Mouse (Mus musculus): ENCODE data around the gene Pitpnb. TPM values are rescaled to one million over a fixed set of nuclear protein-coding genes. Genes with fewer than 3 reads are reported as not detected.
A peak's percentile ranks its signal among the peaks of the same experiment; 100 is the strongest.

The Pitpnb gene
- total and polyA plus RNA-seq, 3 experiments = 14.9 to 85.7 (median 16.2) TPM

GRCm38 (mm10) chr5:111335939-111336691 is 5.6 kb downstream of the Pitpnb start:
- no peak overlapping the region for H3K27ac ChIP-seq (ENCODE audit: insufficient read depth, low read depth)
- dilution Hi-C loops (cut with MboI; ENCODE audit: extremely low pct_ligation_motif_present, extremely low pct_unique_long_range_greater_than_20kb, low sequenced_read_pairs) (no loop called here), in situ Hi-C loops (cut with MboI; ENCODE audit: low pct_ligation_motif_present, low pct_unique_long_range_greater_than_20kb, low sequenced_read_pairs) (no loop called here)
- no peak overlapping the region for H3K9ac ChIP-seq (ENCODE audit: insufficient read depth, low read depth)
- H3K36me3 ChIP-seq (replicated peaks in 1 of 2; ENCODE audit: control insufficient read depth in 1 of 2, insufficient read depth in 1 of 2, low read length in 1 of 2) = peaks cover 25 to 75% of the 10 kb centered on the region in 2 experiments
- peaks cover 68% of the 10 kb centered on the region for H3K79me2 ChIP-seq (replicated peaks; ENCODE audit: control insufficient read depth, extremely low read depth, insufficient read depth, poor library complexity, severe bottlenecking)
- H3K9me3 ChIP-seq (replicated peaks; ENCODE audit: low read length) = no peaks in the 10 kb centered on the region
- no peak overlapping the region for H3K4me2 ChIP-seq (ENCODE audit: insufficient read depth, low read depth, poor library complexity, severe bottlenecking)
- H3K4me3 ChIP-seq (replicated peaks in 1 of 3; ENCODE audit: low read depth in 2 of 3, low read length in 2 of 3, poor library complexity in 1 of 3) = no peak overlapping the region
- H3K4me1 ChIP-seq (ENCODE audit: control insufficient read depth in 1 of 2, insufficient read depth in 2 of 2) = peaks cover 0 to 22% of the 10 kb centered on the region in 2 experiments; a peak in 2 of 4 replicates
- DNase-seq (ENCODE audit: extremely low read depth) = no peak
- TF ChIP-seq RCOR1 (conservative IDR thresholded peaks at IDR 0.05; ENCODE audit: low read depth, low read length) (no peak), SIN3A (IDR thresholded peaks at IDR 0.05; ENCODE audit: low read length) (no peak)
- no peaks in the 10 kb centered on the region for H3K27me3 ChIP-seq (replicated peaks)

- Histone ChIP-seq H3K4me2 (ENCODE audit: insufficient read depth, low read depth, poor library complexity, severe bottlenecking) (no peak overlapping the region), H3K4me3 (replicated peaks in 1 of 3; ENCODE audit: low read depth in 2 of 3, low read length in 2 of 3, poor library complexity in 1 of 3) (no peak overlapping the region), H3K36me3 (replicated peaks in 1 of 2; ENCODE audit: control insufficient read depth in 1 of 2, insufficient read depth in 1 of 2, low read length in 1 of 2) (peaks cover 56 to 97% of the 10 kb centered on the region in 2 experiments), H3K9ac (ENCODE audit: insufficient read depth, low read depth) (no peak overlapping the region), H3K27me3 (replicated peaks) (no peaks in the 10 kb centered on the region), H3K4me1 (ENCODE audit: control insufficient read depth in 1 of 2, insufficient read depth in 2 of 2) (0 out of 4 replicates have a peak, but pooled peaks cover 0 to 3% of the 10 kb centered on the region in 2 experiments), H3K9me3 (replicated peaks; ENCODE audit: low read length) (no peaks in the 10 kb centered on the region), H3K79me2 (replicated peaks; ENCODE audit: control insufficient read depth, extremely low read depth, insufficient read depth, poor library complexity, severe bottlenecking) (peaks cover 41% of the 10 kb centered on the region), H3K27ac (ENCODE audit: insufficient read depth, low read depth) (no peak overlapping the region)
- dilution Hi-C loops (cut with MboI; ENCODE audit: extremely low pct_ligation_motif_present, extremely low pct_unique_long_range_greater_than_20kb, low sequenced_read_pairs) (no loop called here), in situ Hi-C loops (cut with MboI; ENCODE audit: low pct_ligation_motif_present, low pct_unique_long_range_greater_than_20kb, low sequenced_read_pairs) (no loop called here)
- TF ChIP-seq SMC3 (IDR thresholded peaks at IDR 0.05; ENCODE audit: low read depth, low read length) (peak; percentile 35), MAZ (IDR thresholded peaks at IDR 0.05; ENCODE audit: low read depth, low read length) (0 out of 2 replicates have a peak, but pooled peaks have one; percentile 29), SIN3A (IDR thresholded peaks at IDR 0.05; ENCODE audit: low read length) (no peak), CTCF (conservative IDR thresholded peaks at IDR 0.05 in 1 of 2, IDR thresholded peaks at IDR 0.05 in 1 of 2; ENCODE audit: low read depth in 2 of 2, low read length in 2 of 2) (peak; percentile 57 to 91), RAD21 (IDR thresholded peaks at IDR 0.05; ENCODE audit: low read depth, low read length) (peak; percentile 67), HCFC1 (IDR thresholded peaks at IDR 0.05; ENCODE audit: low read depth, low read length) (no peak), POLR2A (IDR thresholded peaks at IDR 0.05; ENCODE audit: low read depth, low read length) (no peak), TBP (conservative IDR thresholded peaks at IDR 0.05; ENCODE audit: low read depth, low read length) (no peak)
- DNase-seq (ENCODE audit: extremely low read depth) = peak; percentile 46
Measured at GRCm38 (mm10) chr5:111341609-111342008, 11.0 kb downstream of the Pitpnb start.

- H3K27me3 ChIP-seq (replicated peaks) = no peaks in the 10 kb centered on the region
- H3K9me3 ChIP-seq (replicated peaks; ENCODE audit: low read length) = no peaks in the 10 kb centered on the region
- H3K4me1 ChIP-seq (ENCODE audit: control insufficient read depth in 1 of 2, insufficient read depth in 2 of 2) = 0 out of 4 replicates have a peak, but pooled peaks cover 0 to 3% of the 10 kb centered on the region in 2 experiments
- dilution Hi-C loops (cut with MboI; ENCODE audit: extremely low pct_ligation_motif_present, extremely low pct_unique_long_range_greater_than_20kb, low sequenced_read_pairs) = no loop called here
- no peak for DNase-seq (ENCODE audit: extremely low read depth)
- no peak overlapping the region for H3K4me3 ChIP-seq (replicated peaks in 1 of 3; ENCODE audit: low read depth in 2 of 3, low read length in 2 of 3, poor library complexity in 1 of 3)
- H3K79me2 ChIP-seq (replicated peaks; ENCODE audit: control insufficient read depth, extremely low read depth, insufficient read depth, poor library complexity, severe bottlenecking) = peaks cover 23% of the 10 kb centered on the region; the same call in 1 of the 2 replicates
- H3K27ac ChIP-seq (ENCODE audit: insufficient read depth, low read depth) = no peak overlapping the region
- H3K9ac ChIP-seq (ENCODE audit: insufficient read depth, low read depth) = no peak overlapping the region
- no peak overlapping the region for H3K4me2 ChIP-seq (ENCODE audit: insufficient read depth, low read depth, poor library complexity, severe bottlenecking)
- peaks cover 74 to 100% of the 10 kb centered on the region in 2 experiments for H3K36me3 ChIP-seq (replicated peaks in 1 of 2; ENCODE audit: control insufficient read depth in 1 of 2, insufficient read depth in 1 of 2, low read length in 1 of 2)
- in situ Hi-C loops (cut with MboI; ENCODE audit: low pct_ligation_motif_present, low pct_unique_long_range_greater_than_20kb, low sequenced_read_pairs) = no loop called here
- TF ChIP-seq PAX5 (IDR thresholded peaks at IDR 0.05; ENCODE audit: low read length) = no peak
- TF ChIP-seq USF2 (conservative IDR thresholded peaks at IDR 0.05; ENCODE audit: low read depth, low read length) = no peak
- no peak for TF ChIP-seq CHD2 (IDR thresholded peaks at IDR 0.05; ENCODE audit: low read length)
- no peak for TF ChIP-seq E2F4 (IDR thresholded peaks at IDR 0.05; ENCODE audit: insufficient replicate concordance, low read depth, low read length)
- TF ChIP-seq ZNF384 (IDR thresholded peaks at IDR 0.05; ENCODE audit: low read depth, low read length) = no peak
- TF ChIP-seq UBTF (IDR thresholded peaks at IDR 0.05; ENCODE audit: low read depth, low read length) = no peak
- TF ChIP-seq HCFC1 (IDR thresholded peaks at IDR 0.05; ENCODE audit: low read depth, low read length) = no peak
- no peak for TF ChIP-seq ETS1 (conservative IDR thresholded peaks at IDR 0.05; ENCODE audit: low read depth, low read length)
- TF ChIP-seq SIN3A (IDR thresholded peaks at IDR 0.05; ENCODE audit: low read length) = no peak
- TF ChIP-seq MEF2A (IDR thresholded peaks at IDR 0.05; ENCODE audit: borderline replicate concordance, low read depth, low read length) = no peak
- TF ChIP-seq RCOR1 (conservative IDR thresholded peaks at IDR 0.05; ENCODE audit: low read depth, low read length) = no peak
- TF ChIP-seq TBP (conservative IDR thresholded peaks at IDR 0.05; ENCODE audit: low read depth, low read length) = no peak
- TF ChIP-seq CHD1 (IDR thresholded peaks at IDR 0.05; ENCODE audit: low read depth, low read length) = no peak
- TF ChIP-seq MAFK (IDR thresholded peaks at IDR 0.05; ENCODE audit: insufficient replicate concordance, low read length) = no peak
- no peak for TF ChIP-seq MAX (IDR thresholded peaks at IDR 0.05; ENCODE audit: low read length)
- no peak for TF ChIP-seq GABPA (IDR thresholded peaks at IDR 0.05; ENCODE audit: insufficient replicate concordance, low read depth, low read length)
- no peak for TF ChIP-seq POLR2AphosphoS2 (IDR thresholded peaks at IDR 0.05; ENCODE audit: low read depth, low read length)
- TF ChIP-seq BHLHE40 (IDR thresholded peaks at IDR 0.05; ENCODE audit: low read depth, low read length) = no peak
Measured at GRCm38 (mm10) chr5:111344721-111345400, 14.3 kb downstream of the Pitpnb start.
